Mouse (Mus musculus): ENCODE results near the gene Dapk3.
A peak's percentile ranks its signal among the peaks of the same experiment; 100 is the strongest.
"Not testable (repeated sequence)": the region's sequence is repeated elsewhere in the genome, so short reads cannot be mapped to it uniquely, and the experiment has no call there.

Dapk3 gene

DNA sequence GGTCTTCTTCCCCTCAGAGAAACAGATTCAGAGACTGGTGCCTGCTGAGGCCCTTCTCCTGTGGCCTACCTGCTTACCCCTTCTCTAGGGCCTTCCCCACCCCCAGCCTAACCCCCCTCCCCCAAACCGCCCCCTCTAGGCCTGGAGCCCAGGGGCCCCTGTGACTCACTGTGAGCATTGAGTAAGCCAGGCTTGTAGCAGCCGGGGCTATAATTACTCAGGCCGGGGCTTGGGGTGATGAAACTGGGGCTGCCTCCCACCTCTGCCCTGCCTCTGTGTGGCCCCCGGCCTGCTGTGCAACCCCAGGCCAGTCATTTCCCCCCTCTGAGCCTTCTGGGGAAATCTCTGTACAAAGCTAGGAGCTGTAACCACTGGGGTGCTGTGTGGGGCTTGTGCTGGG is 36.5 kb upstream of the Dapk3 start:
- DNase-seq = no peak

DNA sequence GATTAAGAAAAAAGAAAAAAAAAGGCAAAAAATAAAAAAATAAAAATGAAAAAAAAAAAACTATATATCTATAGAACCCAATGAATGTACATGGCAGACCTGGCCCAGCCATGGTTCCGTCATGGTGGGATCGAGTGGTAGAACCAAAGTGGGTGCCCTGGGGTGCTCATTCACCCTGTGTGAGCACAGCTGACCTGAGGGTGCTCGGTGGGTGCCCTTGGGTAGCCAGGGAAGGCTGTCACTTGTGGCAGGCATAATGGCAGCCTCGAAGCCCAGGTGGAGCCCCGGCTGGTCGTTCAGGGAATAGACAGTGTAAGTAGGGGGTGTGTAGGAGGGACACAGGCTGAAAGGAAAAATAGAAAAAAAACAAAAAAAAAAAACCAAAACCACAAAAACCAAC is 31.5 kb upstream of the Dapk3 start:
- no peak for DNase-seq

DNA sequence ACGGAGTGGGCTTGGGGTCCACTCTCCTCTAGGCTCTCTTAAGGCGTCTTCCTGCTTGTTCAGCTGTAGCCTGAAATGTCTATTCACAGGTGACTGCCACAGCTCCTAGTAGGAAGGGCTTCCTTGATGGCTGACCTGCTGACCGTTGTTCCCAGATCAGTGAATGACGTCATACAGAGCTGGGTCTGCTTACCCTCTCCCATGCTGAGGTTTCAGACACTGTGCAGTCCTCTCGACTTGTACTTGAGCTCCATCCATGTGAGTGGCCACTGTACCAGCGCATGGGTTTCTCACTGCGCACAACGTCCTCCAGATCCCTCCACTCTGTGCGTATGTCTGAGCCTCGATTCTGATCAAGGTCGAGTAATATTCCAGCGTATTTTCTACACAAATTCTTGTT is 30.2 kb upstream of the Dapk3 start:
- DNase-seq = no peak

DNA sequence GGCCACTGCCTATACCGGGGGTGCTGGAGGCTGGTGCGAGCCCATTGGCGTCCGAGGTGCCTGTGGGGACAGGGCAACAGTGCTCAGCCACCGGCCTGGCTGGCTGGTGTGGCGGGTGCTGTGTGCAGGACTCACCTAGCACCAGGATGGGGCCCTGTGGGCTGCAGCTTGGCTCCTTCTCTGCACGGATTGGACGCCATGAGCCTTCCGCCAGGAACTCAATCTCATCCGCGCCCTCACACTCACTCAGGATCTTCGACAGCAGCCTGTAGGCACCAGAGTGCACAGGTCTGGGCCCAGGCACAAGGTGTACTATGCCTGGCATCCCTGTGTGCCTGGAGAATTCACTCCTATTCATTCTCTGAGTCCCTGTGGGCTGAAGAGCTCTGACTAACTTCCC is 28.5 kb upstream of the Dapk3 start:
- DNase-seq = no peak

DNA sequence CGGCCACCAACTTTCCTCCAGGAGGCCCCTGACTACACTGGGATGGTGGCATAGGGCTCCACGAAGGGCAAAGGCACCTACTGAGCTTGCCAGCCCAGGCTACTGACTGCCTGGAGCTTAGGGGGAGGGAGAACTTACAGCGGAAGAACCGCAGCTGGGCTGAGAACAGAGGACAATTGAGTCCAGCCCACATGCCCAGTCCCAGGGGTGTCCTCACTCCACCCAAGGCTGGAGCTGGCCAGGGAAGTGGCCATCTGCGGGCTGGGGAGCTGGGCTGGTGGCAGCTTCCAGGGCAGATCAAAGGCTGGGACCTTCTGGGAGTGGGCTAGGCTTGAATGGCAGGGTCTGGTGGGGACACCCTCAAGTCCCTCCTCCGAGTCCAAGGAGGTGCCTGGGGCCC is 28.1 kb upstream of the Dapk3 start:
- no peak for DNase-seq

DNA sequence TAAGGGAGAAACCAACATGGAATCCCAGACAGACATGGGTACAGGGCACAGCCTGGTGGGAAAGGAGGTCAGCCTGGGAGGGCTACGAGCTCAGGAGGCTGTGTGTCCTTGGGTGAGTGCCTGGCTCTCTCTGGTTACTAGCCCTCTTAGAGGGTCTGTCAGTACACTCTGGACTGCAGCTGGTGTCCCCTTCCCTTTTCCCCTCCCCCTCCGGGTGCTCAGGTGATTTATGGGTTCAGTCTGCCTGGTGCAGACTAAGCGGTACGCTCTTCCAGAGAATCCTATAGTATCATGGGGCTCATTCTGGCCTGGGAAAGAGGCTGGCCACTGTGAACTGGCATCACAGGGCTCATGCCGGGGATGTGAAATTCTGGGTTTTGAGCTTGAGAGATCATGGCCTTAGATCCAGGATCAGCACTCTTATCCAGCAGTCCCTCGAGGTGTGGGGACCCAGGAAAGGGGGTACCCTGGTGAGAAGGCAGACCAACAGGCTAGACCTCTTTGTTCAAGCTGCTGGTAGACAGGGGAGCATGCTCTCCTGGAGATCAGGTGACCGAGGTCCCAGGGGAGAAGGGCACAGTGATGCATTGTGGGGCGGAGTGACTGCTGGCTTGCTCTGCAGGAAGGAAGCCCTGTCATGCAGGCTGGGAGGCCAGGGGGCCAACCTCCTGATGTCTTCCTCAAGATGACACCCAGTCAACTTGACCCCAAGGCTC is 21.0 kb upstream of the Dapk3 start:
- peak; percentile 71 for DNase-seq

DNA sequence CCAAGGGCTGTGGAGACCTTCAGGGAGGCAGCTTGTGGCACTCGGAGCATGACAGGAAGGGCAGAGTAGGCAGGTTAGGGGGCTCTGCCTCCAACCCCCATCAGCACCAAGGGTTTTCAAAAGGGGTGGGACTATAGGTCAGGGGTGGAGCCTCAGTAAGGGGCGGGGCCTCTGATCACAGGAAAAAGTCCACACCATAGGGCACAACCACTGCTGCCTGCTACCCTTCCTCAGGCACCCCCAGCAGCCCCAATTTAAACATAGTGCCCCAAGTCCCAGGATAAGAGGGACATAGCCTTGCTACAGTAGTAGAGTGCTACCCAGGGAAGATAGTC is 20.5 kb upstream of the Dapk3 start:
- DNase-seq = no peak

DNA sequence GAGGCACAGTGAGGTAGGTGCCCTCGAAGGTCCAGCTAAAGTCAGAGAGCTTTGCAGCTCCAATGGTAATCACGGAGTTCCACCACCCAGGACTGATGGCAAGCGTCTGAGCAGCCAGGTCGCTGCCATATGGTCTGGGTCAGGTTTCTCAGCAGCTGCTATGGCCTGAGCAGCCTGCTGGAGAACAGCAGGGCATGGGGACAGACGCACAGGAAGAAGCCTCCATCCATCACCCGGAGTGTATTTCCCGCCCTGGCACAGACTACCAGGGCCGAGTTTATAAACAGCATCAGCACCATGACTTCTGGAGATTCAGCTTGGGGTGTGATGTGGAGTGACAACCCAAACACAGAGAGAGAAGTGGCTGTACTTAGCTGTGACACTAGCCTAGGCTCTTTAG is 17.7 kb upstream of the Dapk3 start:
- no peak for DNase-seq

DNA sequence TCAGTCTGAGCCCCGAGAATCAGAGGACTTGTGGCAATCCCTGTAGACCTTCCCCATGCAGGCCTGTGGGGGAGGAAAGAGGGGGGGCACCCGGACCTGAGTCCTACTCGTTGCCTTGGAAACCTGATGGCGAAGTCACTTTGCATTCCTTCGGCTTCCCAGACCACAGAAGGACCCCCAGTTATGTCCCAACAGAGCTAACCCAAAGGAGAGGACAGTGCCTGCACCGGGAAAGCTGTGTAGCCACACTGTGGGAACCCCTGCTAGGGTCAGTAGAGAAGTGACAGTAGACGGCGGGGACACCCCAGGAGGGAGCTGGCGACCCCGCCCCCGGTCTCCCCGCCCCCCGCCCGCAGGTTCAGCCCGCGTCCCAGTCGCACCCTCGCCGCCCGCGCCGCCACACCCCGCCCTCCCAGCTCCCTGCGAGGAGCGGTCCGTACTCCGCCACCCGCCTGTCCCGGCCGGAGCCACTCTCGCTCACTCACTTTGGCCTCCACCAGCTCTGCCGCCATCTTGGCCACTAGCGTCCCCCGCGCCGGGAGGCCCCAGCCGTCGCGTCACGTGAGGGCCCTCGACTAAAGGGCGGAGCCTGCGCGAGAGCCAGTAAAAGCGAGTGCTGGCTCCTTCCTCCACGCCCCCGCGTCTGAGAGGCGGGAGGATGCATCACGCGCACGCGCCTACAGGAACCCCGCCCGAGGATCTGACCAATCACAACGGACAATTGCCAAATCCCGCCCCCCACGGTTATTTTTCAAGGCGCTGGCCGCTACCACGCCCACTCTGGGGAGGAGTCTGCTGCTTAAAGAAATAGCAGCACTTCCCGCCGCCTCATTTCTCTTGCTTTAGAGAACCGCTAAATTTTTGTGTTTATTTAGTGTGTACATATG is 15.4 kb upstream of the Dapk3 start, which contains the start of gene Pias4:
Pias4 (minus strand) TSS at position 724 of the 887 bp plus-strand sequence.
- DNase-seq = peak; percentile 100

DNA sequence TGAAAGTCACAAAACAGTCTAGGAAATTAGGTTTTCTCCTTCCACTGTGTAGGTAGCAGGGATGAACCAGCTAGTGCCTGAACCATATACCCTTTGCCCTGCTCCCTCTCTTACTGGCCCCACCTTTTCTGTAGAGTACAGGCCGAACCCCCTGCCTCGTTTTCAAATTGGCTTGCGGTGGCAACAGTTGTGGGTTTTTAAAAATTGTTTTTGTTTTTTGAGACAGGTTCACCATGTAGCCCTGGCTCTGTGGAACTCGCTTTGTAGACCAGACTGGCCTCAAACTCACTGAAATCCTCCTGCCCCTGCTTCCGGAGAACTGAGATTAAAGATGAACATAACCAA is 14.7 kb upstream of the Dapk3 start:
- DNase-seq = no peak

DNA sequence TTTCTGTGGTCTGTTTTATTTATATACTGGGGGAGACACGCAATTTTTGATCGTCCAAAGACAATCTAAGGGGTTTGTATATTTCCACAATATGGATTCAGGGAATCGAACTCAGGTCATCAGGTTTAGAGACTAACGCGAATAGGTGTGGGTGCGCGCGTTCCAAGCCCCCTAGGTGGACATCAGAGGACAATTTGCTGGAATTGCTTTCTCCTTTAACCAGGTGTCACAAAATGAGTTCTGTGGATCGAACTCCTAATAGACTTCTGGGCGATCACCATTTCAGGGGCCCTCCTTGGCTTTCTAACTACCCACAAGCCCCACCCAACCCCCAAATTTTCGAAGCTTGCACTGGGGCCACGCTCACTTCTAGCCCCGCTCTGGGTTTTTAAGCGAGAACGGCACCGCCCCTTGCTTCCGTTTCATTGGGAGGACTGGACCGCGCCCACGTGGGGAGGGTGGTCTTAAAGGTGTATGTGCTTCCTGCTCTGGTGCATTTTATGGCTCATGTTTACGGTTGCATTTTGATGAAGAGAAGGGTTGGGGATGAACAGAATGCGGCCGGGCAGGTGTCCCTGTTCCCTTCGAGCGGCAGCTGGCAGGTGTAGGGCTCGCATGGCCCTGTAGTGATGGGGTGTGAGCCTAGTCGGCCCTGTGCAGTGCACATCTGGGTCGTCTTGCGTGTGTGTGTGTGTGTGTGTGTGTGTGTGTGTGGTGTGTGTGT is 14.1 kb upstream of the Dapk3 start:
- peak; percentile 92 for DNase-seq

DNA sequence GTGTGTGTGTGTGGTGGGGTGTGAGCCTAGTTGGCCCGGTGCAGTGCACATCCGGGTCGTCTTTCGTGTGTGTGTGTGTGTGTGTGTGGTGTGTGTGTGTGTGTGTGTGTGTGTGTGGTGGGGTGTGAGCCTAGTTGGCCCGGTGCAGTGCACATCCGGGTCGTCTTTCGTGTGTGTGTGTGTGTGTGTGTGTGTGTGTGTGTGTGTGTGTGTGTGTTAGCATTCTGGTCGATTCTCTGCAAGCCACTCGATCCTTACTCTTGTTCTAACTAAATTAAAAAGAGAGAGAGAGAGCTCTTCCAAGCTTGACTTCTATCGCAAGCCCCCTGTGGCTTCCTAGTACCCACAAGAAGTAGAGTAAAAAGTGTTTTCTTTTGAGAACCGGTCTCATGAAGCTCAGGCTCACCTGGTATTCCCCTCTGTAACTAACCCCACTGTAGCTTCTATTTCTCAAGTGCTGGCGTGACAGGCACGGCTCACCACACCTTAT is 13.3 kb upstream of the Dapk3 start:
- peak; percentile 62 for DNase-seq

DNA sequence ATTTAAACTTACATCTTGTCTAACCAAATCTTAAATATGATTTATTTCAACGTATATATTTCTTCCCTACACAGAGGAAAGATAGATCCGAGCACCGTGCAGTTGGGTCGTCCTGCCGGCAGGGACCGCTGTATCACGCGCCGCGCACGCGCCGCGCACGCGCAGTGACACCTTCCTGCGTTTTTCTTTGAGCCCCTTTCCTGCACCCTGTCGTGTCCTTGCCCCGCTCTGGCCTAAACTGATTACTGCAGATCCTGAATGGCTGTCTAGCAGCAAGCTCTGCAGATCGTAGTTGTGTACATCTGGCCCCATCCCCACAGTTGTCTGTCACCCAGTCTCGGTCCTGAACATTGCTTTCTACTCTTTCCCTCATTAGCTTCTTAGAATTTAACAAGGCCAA is 9.7 kb upstream of the Dapk3 start:
- peak; percentile 86 for DNase-seq

DNA sequence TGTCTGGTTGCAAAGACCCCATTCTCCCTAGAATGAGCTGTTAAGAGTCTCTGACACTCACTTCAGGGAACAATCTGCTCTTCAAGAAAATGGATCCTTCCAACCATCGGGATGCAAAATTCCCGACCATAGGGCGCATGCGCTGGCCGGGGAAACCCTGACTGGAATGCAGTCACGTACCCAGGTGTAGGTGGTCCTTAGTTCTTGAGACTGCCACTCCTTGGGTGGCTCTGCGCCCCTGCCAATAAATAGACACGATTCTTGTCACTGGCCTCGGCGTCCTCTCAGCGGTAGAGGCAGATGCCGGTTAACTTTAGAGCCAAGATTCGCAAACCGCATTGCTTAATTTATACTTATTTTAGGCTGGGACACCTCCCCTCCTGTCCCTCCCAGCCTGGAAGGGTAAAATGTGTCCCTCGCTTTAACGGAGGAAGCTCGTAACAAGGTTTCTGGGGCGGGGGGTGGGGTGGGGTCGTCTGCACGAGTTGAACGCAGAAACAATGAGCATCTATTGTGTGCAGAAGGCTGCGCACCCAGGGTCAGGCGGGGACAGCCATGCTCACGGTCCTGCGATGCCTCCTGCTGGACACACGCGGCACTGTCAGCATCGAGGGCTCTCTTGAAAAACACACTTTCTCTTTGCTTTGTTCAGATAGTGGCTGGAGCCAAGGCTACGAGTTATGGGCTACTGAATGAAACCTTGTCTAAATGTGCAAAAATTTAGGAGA is 8.0 kb upstream of the Dapk3 start:
- peak; percentile 91 for DNase-seq

DNA sequence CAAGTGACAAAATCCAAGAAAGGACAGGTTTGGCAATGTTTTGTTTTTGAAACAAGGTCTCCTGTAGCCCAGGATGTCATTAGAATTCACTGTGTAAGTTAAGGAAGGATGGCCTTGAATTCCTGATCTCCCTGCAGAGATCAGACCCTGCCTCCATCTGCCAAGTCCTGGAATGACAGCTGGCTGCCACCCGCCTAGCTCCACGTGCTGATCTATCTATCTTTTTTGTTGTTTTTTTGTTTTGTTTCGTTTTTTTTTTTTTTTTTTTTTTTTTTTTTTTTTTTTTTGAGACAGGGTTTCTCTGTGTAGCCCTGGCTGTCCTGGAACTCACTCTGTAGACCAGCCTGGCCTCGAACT is 7.5 kb upstream of the Dapk3 start:
- DNase-seq = not testable (repeated sequence)

DNA sequence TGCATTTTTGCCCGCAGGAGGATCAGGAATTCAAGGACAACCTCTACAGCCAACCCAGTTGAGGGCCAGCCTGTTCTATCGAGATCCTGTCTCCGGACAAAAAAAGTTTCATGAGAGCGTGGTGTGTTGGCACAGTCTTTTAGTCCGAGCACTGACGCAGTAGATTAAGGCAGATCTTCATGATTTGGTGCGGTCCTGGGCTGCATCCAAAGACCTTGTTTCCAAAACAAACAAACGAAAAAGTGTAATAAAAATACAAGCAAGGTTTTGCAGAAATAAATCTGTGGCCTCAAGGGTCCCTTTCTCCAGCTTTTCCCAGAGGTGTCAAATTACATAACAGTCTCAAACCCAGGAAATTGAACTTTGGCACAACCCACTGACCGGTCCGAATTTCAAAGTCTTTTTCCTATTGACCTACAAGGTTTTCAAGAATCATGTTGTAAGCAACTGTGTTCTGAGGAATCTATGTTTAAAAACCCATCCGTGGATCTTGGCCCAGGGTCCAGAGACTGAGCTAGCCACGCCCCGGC is 6.8 kb upstream of the Dapk3 start:
- no peak for DNase-seq

DNA sequence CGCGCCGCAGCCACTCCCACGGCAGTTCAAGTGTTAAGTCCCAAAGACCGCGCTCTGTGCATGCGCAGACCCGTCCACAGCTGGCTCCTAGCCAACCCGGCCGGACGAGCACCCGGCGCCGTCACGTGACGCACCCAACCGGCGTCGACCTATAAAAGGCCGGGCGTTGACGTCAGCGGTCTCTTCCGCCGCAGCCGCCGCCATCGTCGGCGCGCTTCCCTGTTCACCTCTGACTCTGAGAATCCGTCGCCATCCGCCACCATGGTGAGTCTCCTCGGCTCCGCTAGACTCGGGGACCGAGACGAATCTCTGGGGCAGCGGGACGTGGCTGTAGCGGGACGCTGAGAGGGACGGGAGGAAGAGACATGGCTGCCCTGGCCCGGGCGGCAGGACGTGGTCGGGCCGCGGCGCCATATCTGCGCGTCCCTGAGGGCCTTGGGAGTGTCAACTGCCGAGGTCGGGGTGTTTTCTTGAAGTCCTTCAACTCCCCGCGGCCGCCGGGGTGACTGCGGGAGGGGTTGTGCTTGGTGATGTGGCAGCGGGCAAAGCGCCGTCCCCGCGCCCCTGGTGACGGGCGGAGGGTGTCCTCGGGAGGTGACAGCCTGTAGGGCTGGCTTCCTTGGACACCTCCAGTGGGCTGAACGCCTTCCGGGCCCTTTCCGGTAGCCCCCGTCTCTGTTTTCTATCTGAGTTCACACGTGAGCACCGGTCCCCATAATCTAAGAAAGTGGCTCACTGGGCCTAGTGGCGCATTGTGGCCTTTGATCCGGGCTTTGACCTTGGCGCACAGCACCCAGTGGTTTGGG is 6.1 kb upstream of the Dapk3 start, which contains the start of gene Eef2:
Eef2 (plus strand) TSS at position 166 of the 806 bp plus-strand sequence.
- peak; percentile 100 for DNase-seq

DNA sequence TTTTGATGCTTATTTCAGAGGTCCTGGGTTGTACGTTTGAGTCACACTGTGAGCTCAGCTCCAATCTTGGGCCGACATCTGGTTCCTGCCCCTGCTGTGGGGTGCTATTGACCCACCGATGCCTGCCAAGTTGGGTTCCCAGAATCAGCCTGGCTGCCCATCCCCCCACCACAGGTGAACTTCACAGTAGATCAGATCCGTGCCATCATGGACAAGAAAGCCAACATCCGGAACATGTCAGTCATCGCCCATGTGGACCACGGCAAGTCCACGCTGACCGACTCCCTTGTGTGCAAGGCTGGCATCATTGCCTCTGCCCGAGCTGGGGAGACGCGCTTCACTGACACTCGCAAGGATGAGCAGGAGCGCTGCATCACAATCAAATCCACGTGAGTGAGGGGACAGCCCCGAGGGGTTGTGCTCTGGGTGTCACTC is 5.3 kb upstream of the Dapk3 start:
- DNase-seq = peak; percentile 57

DNA sequence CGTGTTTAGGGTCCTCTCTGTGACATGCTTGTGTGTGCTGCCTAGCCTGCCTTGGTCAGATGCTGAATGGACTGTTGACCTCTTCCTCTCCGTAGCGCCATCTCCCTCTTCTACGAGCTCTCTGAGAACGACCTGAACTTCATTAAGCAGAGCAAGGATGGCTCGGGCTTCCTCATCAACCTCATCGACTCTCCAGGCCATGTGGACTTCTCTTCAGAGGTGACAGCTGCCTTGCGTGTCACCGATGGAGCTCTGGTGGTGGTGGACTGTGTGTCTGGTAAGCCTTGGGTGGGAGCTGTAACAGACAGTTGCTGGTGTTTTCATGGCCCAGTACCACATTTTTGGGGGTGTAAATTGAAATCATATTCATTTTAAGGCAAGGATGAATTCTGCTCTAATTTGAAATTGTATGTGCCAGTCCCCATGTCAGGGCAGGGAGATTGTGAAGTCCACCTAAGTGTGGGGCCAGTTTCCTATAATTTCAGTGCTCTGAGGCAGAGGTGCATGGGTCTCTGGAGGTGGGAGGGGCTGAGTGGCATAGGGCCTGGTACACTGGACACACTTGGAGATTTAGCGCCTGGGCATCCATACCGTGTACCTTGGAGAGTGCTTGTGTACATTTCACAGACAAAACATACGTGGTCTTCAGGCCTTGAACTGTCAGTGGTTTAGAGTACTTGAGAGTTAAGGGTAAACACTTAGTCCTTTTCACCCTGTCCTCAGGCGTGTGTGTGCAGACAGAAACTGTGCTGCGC is 4.7 kb upstream of the Dapk3 start:
- no peak for DNase-seq

DNA sequence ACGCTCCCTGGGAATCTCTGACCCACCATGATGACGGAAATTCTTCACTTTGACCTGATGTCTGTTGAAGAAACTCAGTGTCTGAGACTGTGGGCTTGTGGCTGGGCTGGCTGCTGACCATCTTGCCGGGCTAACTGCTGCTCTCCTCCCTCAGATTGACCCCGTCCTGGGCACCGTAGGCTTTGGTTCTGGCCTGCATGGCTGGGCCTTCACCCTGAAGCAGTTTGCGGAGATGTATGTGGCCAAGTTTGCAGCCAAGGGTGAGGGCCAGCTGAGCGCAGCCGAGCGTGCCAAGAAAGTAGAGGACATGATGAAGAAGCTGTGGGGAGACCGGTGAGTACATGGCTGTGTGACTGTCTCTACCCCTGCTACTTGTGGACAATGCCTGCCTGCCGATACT is 3.9 kb upstream of the Dapk3 start:
- no peak for DNase-seq
